Mouse (Mus musculus): ENCODE measurements at regions not wholly inside any gene's neighbourhood (a gene's known extent, or its start where the extent isn't known, plus 50 kb on each side); places are given as distances from the start of the nearest gene placed in this dataset.

GRCm38 (mm10) chr14:60513560-60513959 is 120.2 kb upstream of the Spata13 start:
- no peak for TF ChIP-seq POLR2A (IDR thresholded peaks at IDR 0.05; ENCODE audit: extremely low read depth, insufficient read depth, low read length)
- TF ChIP-seq CTCF (IDR thresholded peaks at IDR 0.05; ENCODE audit: extremely low read depth, insufficient read depth, low read length) = peak; percentile 60
